17 mouse cellular contexts compared by ENCODE assay signal in the genomic region with DNA sequence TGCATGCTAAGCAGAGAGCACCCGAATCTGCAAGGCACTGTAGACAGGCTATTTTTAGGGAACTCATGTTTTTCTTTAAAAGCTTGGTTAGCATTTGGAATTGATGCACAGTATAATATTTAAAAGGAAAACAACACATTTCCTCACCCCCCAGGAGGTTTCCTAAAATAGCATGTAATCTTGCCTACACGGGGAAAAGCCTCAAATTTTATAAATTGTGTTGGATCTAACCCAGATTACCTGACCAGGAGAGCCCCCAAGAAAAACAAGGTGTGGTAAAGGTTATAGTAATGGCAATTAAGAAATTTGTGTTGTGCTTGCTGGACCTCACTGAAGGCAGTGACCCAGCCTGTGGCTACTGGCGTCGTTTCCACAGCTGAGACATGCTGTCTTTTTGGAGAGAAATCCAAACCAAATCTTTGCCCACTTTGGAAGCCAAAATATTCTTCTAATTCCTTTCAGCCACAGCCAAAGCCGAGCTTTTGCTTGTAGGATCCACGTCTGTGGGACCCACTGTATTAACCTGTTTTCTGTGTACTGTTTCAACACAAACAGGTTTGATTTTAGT.
DNase-seq lines count a peak whose midpoint lies in the region; ATAC-seq lines count a peak whose summit lies in the region.
"Had no signal": no experiment of that assay in that cellular context is flagged by ENCODE, and none has a peak within 500 bp of the region (broad histone marks: within the 10 kb centered on the region; RNA-seq: fewer than 3 reads in every experiment).

No protein-coding gene starts in this region.

- no peak for DNase-seq in embryonic facial prominence, embryonic 10.5 days (ENCODE audit: low spot score)
- DNase-seq in NIH3T3 (ENCODE audit: low read depth): peak; percentile 51
- DNase-seq in gastrocnemius, postnatal 14 days: peak; percentile 10
- DNase-seq: kidney, adult 8-10 months; liver; right cerebral cortex, postnatal 4 days; thymus, adult 18-20 months had no signal

- peaks cover 7% of the 10 kb centered on the region; the same call in 1 of the 2 replicates for H3K4me1 ChIP-seq in embryonic facial prominence, embryonic 13.5 days
- peaks cover 6% of the 10 kb centered on the region; the same call in 1 of the 2 replicates for H3K4me1 ChIP-seq in embryonic facial prominence, embryonic 10.5 days
- peaks cover 16% of the 10 kb centered on the region for H3K4me1 ChIP-seq in kidney, embryonic 15.5 days
- peaks cover 7% of the 10 kb centered on the region for H3K4me1 ChIP-seq in kidney, embryonic 14.5 days (ENCODE audit: control insufficient read depth, insufficient read depth, low read length)
- H3K4me1 ChIP-seq in forebrain, embryonic 13.5 days: peaks cover 4% of the 10 kb centered on the region; the same call in 1 of the 2 replicates
- H3K4me1 ChIP-seq in neural tube, embryonic 15.5 days: 0 out of 2 replicates have a peak, but pooled peaks cover 6% of the 10 kb centered on the region

- 56% methylated on average over 6 of the region's 6 CpGs for WGBS in embryonic facial prominence, embryonic 13.5 days
- WGBS in embryonic facial prominence, embryonic 10.5 days: 80% methylated on average over 6 of the region's 6 CpGs
- WGBS in kidney, embryonic 15.5 days: 72% methylated on average over 6 of the region's 6 CpGs
- 73% methylated on average over 6 of the region's 6 CpGs for WGBS in kidney, embryonic 14.5 days
- 90% methylated on average over 6 of the region's 6 CpGs for WGBS in forebrain, embryonic 13.5 days
- 92% methylated on average over 6 of the region's 6 CpGs for WGBS in neural tube, embryonic 15.5 days

- H3K9me3 ChIP-seq in embryonic facial prominence, embryonic 13.5 days: no peaks in the 10 kb centered on the region
- H3K9me3 ChIP-seq in embryonic facial prominence, embryonic 10.5 days: no peaks in the 10 kb centered on the region
- H3K9me3 ChIP-seq in kidney, embryonic 15.5 days (replicated peaks): no peaks in the 10 kb centered on the region
- H3K9me3 ChIP-seq in kidney, embryonic 14.5 days (ENCODE audit: control insufficient read depth, low read length): no peaks in the 10 kb centered on the region
- no peaks in the 10 kb centered on the region for H3K9me3 ChIP-seq in forebrain, embryonic 13.5 days (replicated peaks)
- no peaks in the 10 kb centered on the region for H3K9me3 ChIP-seq in neural tube, embryonic 15.5 days (replicated peaks)
- H3K9me3 ChIP-seq: neural tube, embryonic 13.5 days had no signal

- no peaks in the 10 kb centered on the region for H3K36me3 ChIP-seq in embryonic facial prominence, embryonic 13.5 days
- no peaks in the 10 kb centered on the region for H3K36me3 ChIP-seq in embryonic facial prominence, embryonic 10.5 days (replicated peaks)
- no peaks in the 10 kb centered on the region for H3K36me3 ChIP-seq in kidney, embryonic 15.5 days
- no peaks in the 10 kb centered on the region for H3K36me3 ChIP-seq in kidney, embryonic 14.5 days (ENCODE audit: control insufficient read depth, insufficient read depth, low read length)
- H3K36me3 ChIP-seq in forebrain, embryonic 13.5 days (ENCODE audit: poor library complexity, severe bottlenecking): no peaks in the 10 kb centered on the region
- no peaks in the 10 kb centered on the region for H3K36me3 ChIP-seq in neural tube, embryonic 15.5 days
- H3K36me3 ChIP-seq: neural tube, embryonic 13.5 days had no signal

- intact Hi-C loops in gastrocnemius, postnatal 14 days (cut with DNase I; ENCODE audit: low total_unique reads): no loop called here

- H3K27me3 ChIP-seq in embryonic facial prominence, embryonic 13.5 days: no peaks in the 10 kb centered on the region
- no peaks in the 10 kb centered on the region for H3K27me3 ChIP-seq in embryonic facial prominence, embryonic 10.5 days (replicated peaks; ENCODE audit: low read depth, poor library complexity, severe bottlenecking)
- no peaks in the 10 kb centered on the region for H3K27me3 ChIP-seq in kidney, embryonic 15.5 days
- no peaks in the 10 kb centered on the region for H3K27me3 ChIP-seq in kidney, embryonic 14.5 days (ENCODE audit: control insufficient read depth, insufficient read depth, low read length)
- no peaks in the 10 kb centered on the region for H3K27me3 ChIP-seq in forebrain, embryonic 13.5 days
- H3K27me3 ChIP-seq in neural tube, embryonic 15.5 days (replicated peaks): no peaks in the 10 kb centered on the region
- H3K27me3 ChIP-seq: neural tube, embryonic 13.5 days; Patski had no signal

- no peak overlapping the region for H3K4me2 ChIP-seq in embryonic facial prominence, embryonic 13.5 days
- H3K4me2 ChIP-seq in kidney, embryonic 15.5 days: no peak overlapping the region
- no peak overlapping the region for H3K4me2 ChIP-seq in kidney, embryonic 14.5 days (replicated peaks; ENCODE audit: low read depth, low read length)
- H3K4me2 ChIP-seq in forebrain, embryonic 13.5 days: no peak overlapping the region
- H3K4me2 ChIP-seq in neural tube, embryonic 15.5 days: no peak overlapping the region
- H3K4me2 ChIP-seq: lung, embryonic 14.5 days; neural tube, embryonic 13.5 days had no signal

- ATAC-seq in embryonic facial prominence, embryonic 13.5 days (ENCODE audit: insufficient number of reproducible peaks, insufficient read depth, low FRiP score, low TSS enrichment, low read depth): no peak
- ATAC-seq in kidney, embryonic 15.5 days (replicated peaks; ENCODE audit: low FRiP score): no peak
- no peak for ATAC-seq in kidney, embryonic 14.5 days (ENCODE audit: low FRiP score, low TSS enrichment)
- no peak for ATAC-seq in forebrain, embryonic 13.5 days
- no peak for ATAC-seq in neural tube, embryonic 15.5 days (ENCODE audit: low FRiP score)
- ATAC-seq: forebrain, embryonic 16.5 days; hindbrain, postnatal 0 days; Patski had no signal

- H3K4me3 ChIP-seq in embryonic facial prominence, embryonic 13.5 days: no peak overlapping the region
- H3K4me3 ChIP-seq in embryonic facial prominence, embryonic 10.5 days: no peak overlapping the region
- H3K4me3 ChIP-seq in kidney, embryonic 15.5 days (replicated peaks): no peak overlapping the region
- no peak overlapping the region for H3K4me3 ChIP-seq in kidney, embryonic 14.5 days (ENCODE audit: low read length)
- H3K4me3 ChIP-seq in forebrain, embryonic 13.5 days: no peak overlapping the region
- no peak overlapping the region for H3K4me3 ChIP-seq in neural tube, embryonic 15.5 days (replicated peaks)
- H3K4me3 ChIP-seq: neural tube, embryonic 13.5 days had no signal

- 0 out of 2 replicates have a peak overlapping the region, but pooled peaks have one; percentile 13 for H3K27ac ChIP-seq in embryonic facial prominence, embryonic 13.5 days
- H3K27ac ChIP-seq in embryonic facial prominence, embryonic 10.5 days (replicated peaks): no peak overlapping the region
- peak overlapping the region; percentile 42; the same call in 1 of the 2 replicates for H3K27ac ChIP-seq in kidney, embryonic 15.5 days
- H3K27ac ChIP-seq in kidney, embryonic 14.5 days (ENCODE audit: low read depth, low read length): no peak overlapping the region
- H3K27ac ChIP-seq in forebrain, embryonic 13.5 days: no peak overlapping the region
- H3K27ac ChIP-seq in neural tube, embryonic 15.5 days (replicated peaks): no peak overlapping the region
- H3K27ac ChIP-seq: hindbrain, postnatal 0 days; neural tube, embryonic 13.5 days had no signal

- H3K9ac ChIP-seq in embryonic facial prominence, embryonic 13.5 days: no peak overlapping the region
- H3K9ac ChIP-seq in kidney, embryonic 15.5 days: no peak overlapping the region
- no peak overlapping the region for H3K9ac ChIP-seq in kidney, embryonic 14.5 days (ENCODE audit: low read depth, low read length)
- no peak overlapping the region for H3K9ac ChIP-seq in forebrain, embryonic 13.5 days
- no peak overlapping the region for H3K9ac ChIP-seq in neural tube, embryonic 15.5 days (replicated peaks)
- H3K9ac ChIP-seq: lung, embryonic 14.5 days; neural tube, embryonic 13.5 days had no signal

Comparison
In these comparisons a context has a peak if more than half of its experiments do, and no peak if none do; other contexts are left out.
1. H3K27ac ChIP-seq: peak in embryonic facial prominence, embryonic 13.5 days (single experiment) and kidney, embryonic 15.5 days (single experiment); none in embryonic facial prominence, embryonic 10.5 days (single experiment), kidney, embryonic 14.5 days (single experiment), forebrain, embryonic 13.5 days (single experiment) and neural tube, embryonic 15.5 days (single experiment).